Mouse (Mus musculus): ENCODE measurements around the gene Immp2l.

Immp2l gene

GRCm38 (mm10) chr12:41170051-41170450, 146.2 kb downstream of the Immp2l start:
- DNase-seq (ENCODE audit: low spot score in 2 of 2): no peak

GRCm38 (mm10) chr12:41182856-41183255, 159.0 kb downstream of the Immp2l start:
- no peak for DNase-seq (ENCODE audit: low spot score in 2 of 2)

DNA sequence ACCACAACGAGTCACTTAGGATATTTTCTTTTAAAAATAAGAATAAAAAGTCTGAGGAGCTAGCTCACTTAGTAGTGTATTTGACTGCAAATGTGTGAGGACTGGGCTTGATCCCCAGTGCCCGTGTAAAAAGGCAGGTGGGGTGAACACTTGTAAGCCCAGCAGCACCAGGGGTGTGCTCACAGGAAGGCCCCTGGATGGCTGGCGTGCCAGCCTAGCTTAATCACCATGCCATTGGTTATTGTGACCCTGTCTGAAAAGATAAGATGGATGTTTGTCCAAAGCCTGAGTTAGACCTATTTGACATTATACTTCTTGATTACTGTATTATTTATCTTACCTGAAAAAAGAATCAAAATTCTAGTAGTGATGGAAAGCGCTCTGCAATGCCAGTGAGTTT, 161.2 kb downstream of the Immp2l start:
- no peak for DNase-seq (ENCODE audit: low spot score in 2 of 2)

DNA sequence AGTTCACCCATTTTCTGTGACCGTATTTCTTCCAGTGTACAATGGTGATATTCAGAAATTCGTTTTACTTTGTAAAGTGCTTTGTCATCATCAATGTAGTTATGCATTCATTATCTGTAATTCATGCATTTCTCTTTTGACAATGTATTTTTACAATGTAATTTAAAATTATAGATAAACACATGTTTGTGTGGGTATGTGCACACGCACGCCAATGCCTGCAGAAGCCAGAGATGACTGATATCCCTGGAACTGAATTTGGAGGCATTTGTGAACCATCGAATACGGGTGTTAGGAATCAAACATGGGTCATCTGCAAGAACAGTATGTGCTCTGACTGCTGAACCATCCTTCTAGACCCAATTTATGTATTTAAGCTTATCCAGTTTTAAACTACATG, 161.6 kb downstream of the Immp2l start:
- no peak for DNase-seq (ENCODE audit: low spot score in 2 of 2)

DNA sequence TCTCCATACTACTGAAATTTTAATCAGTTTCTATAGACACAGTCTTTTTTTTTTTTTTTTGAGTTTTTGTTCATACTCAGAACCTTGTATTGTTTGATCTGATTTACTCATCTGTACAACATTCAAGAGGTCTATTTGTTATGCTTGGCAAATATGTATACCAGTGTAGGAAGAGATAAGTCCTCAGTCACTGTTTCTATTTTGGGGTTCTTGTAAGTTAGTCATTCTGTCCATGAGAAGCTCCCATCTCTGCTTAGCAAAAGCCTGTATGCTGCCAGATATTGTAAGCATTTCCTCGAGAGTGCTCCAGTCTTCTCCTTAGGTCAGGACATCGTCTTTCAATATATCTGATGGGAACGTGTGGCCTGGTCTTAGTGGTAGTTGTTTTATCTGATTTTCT, 168.9 kb downstream of the Immp2l start:
- no peak for DNase-seq (ENCODE audit: low spot score in 2 of 2)

DNA sequence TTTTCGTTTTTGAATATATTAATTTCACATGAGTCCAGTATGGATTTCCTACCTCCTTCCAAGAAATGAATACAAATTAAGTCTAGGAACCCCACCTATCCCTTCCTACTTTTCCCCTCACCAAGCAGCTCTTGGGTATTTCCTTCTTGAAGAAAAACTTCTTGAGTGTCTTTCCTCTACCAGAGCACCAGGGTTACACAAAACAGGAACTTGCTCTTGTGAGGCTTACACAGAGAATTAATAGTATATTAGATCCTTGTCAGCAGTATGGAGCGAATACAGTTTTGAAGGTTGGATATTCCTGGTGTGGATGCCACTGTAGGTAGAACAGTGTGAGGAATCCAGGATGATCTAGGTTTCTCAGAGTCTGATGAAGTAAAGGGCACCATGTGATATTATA, 172.5 kb downstream of the Immp2l start:
- no peak for DNase-seq (ENCODE audit: low spot score in 2 of 2)

GRCm38 (mm10) chr12:41215186-41215585, 191.3 kb downstream of the Immp2l start:
- DNase-seq (ENCODE audit: low spot score in 2 of 2): no peak

- no peak for DNase-seq (ENCODE audit: low spot score in 2 of 2)
Measured at GRCm38 (mm10) chr12:41221893-41222292, 198.0 kb downstream of the Immp2l start.

DNA sequence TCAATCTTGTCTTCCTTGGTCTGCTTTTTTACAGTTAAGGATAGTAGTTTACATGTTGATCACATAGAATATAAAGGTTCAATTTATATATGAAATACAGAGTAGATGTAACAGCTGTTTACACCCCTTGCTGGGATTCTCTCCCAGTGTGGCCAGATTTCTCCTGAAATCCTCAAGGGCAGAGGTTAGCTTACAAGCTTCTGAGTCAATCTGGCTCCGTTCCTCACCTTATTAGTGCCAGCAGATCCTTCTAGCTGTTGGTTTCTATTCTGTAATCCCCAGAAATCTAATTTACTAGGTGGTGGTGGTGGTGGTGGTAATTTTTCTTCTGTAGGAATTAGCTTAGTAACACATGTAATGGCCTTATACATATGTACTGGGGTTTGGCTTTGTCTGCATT, 199.8 kb downstream of the Immp2l start:
- DNase-seq (ENCODE audit: low spot score in 2 of 2): no peak

DNA sequence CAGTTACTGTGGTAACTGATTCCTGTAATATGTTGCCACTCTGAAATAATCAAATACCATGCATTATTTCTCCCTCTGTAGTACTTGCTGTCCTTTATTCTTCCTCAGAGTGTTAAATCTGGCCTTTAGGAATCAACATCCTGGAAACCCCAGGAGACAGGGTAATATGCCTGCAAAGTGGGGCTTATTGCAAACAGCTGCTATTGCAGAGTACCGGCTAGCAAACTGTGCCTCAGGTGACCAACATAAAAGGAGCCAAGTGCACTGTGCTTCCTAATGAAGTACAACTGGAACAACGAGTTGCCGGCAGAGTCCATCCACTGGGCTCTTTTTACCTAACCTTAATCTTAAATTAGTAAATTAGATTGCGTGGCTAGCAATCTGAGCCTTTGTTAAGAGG, 200.6 kb downstream of the Immp2l start:
- DNase-seq (ENCODE audit: low spot score in 2 of 2): no peak

GRCm38 (mm10) chr12:41231966-41232365, 208.1 kb downstream of the Immp2l start:
- no peak for DNase-seq (ENCODE audit: low spot score in 2 of 2)

- DNase-seq (ENCODE audit: low spot score in 2 of 2): no peak
Measured at GRCm38 (mm10) chr12:41237880-41238279, 214.0 kb downstream of the Immp2l start.

DNA sequence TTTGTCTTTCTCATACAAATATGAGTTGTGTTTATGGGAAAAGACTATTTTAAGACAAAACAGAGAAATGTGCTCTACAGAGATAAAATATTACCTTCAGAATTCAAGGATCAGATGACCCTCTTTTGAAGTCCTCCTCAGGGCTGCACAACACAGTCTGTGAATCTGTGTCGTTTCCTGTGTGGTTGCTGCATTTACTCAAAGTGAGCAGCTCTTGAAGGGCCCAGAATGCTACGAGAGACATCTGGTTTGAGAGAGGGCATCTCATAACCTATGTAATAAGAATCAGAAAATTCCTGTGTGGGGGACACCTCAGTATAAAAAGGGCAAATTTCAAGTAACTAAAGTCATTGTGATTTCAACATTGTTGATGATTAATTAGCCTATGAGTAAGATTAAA, 217.3 kb downstream of the Immp2l start:
- DNase-seq (ENCODE audit: low spot score in 2 of 2): no peak

DNA sequence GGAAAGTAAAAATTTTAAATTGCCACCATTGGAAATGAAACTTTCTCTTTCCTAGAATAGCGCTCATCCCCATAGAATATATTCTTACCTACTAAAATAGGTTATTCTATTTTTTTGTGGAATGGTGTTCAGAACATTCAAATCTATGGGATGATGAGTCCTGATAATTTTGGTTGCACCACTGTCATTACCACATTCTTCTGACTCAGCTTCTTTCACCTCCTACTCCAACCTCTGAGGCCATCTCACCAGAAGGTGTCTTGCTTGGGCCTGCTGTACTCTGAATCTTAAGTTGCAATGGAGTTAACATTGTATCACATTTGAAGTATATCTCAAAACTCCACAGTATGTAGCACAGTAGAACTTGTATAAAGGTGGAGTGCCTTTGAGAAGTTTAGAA, 224.4 kb downstream of the Immp2l start:
- no peak for DNase-seq (ENCODE audit: low spot score in 2 of 2)

- DNase-seq (ENCODE audit: low spot score in 2 of 2): no peak
Measured at GRCm38 (mm10) chr12:41250123-41250522, 226.2 kb downstream of the Immp2l start.

- no peak for DNase-seq (ENCODE audit: low spot score in 2 of 2)
Measured at GRCm38 (mm10) chr12:41257905-41258304, 234.0 kb downstream of the Immp2l start.

DNA sequence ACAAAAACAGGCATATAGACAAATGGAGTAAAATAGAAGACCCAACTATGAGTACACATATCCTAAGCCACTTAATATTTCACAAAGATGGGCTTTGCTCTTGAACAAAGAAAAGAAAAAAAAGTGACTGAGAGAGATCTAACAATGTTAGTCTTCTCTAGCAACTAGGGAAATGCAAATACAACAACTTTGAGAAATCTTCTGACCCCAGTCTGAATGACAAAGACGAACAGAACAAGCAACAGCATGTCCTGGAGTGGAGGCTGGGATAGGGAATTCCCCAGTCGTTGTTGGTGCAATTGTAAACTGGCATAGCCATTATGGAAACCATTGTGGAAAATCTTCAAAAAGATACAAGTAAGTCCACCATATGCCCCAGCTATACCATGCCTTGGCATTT, 235.7 kb downstream of the Immp2l start:
- DNase-seq (ENCODE audit: low spot score in 2 of 2): no peak

- no peak for DNase-seq (ENCODE audit: low spot score in 2 of 2)
Measured at GRCm38 (mm10) chr12:41274136-41274535, 250.2 kb downstream of the Immp2l start.

DNA sequence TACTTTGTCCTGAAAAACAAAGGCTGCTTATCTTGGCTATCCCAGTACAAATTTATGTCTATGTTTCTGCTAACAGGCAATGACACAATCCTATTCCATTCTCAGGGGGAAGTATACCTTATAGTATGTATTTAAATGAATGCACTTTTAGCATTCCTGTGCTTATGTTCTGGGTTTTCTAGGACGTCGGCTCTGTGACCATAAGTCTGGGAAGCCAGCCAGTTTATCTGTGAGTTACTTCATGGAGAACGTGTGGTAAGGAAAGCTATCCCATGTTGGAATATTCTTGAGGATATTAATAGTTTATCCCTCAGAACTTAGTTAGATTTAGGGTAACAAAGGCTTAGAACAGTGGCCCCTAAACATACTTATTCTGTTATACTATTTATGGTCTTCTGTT, 251.5 kb downstream of the Immp2l start:
- DNase-seq (ENCODE audit: low spot score in 2 of 2): no peak

DNA sequence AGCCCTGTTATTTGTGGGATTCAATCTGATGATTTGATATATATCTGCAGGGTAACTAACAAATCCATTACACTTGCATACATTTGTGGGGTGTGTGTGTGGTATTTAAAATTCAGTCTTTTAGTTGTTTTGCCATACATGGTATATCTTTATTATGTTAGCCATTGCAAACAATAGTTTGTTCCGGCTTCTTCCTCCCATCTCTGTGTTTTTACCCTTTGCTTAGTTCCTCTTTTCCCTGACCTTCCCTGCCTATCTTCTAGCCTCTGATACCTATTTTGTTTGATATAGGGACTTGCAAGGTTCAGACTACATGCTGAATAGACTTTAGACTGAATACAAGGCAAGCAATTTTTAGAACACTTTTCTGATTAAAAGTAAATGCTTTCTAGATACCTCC, 254.0 kb downstream of the Immp2l start:
- DNase-seq (ENCODE audit: low spot score in 2 of 2): no peak

DNA sequence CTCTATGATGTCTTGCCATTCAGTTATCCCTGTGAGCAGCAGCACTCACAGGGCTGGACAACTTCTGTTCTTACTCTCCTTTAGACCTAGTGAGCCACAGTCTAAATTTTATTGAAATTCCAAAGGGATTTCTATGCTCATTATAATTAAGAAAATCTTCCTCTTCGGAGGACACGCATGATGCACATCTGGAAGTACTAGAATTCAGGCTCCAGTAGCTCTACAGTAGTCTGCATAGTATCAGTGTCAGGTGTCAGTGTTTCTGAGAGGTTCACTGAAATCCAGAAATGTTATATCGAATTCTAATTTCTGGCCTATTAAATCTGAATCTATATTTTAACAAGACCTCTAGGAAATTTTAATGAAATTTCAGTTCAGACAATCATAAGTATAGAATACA, 265.2 kb downstream of the Immp2l start:
- DNase-seq (ENCODE audit: low spot score in 2 of 2): no peak

- no peak for DNase-seq (ENCODE audit: low spot score in 2 of 2)
Measured at GRCm38 (mm10) chr12:41307015-41307414, 283.1 kb downstream of the Immp2l start.

- no peak for DNase-seq (ENCODE audit: low spot score in 2 of 2)
Measured at GRCm38 (mm10) chr12:41308726-41309680, 285.1 kb downstream of the Immp2l start.

GRCm38 (mm10) chr12:41313391-41313790, 289.5 kb downstream of the Immp2l start:
- DNase-seq (ENCODE audit: low spot score in 2 of 2): no peak

Measured in spleen, postnatal 36 days (tissue).